Mouse (Mus musculus) olfactory bulb, adult 2 months (tissue): ENCODE results near the gene Selenbp1.

Source experiments
- CTCF ChIP-seq: fragments of 200-500 bp; IDR thresholded peaks from 2 replicates; pipeline ENCODE4 v1.5.1; 2012; ENCODE audit warnings: low read depth, mild to moderate bottlenecking, low read length, moderate library complexity; ENCODE audit not compliant: insufficient read depth
- POLR2A ChIP-seq: fragments of 200-500 bp; IDR thresholded peaks from 2 replicates; pipeline ENCODE4 v1.6.1; 2012; ENCODE audit warnings: mild to moderate bottlenecking, low read depth, low read length, moderate library complexity; ENCODE audit not compliant: insufficient read depth

DNA sequence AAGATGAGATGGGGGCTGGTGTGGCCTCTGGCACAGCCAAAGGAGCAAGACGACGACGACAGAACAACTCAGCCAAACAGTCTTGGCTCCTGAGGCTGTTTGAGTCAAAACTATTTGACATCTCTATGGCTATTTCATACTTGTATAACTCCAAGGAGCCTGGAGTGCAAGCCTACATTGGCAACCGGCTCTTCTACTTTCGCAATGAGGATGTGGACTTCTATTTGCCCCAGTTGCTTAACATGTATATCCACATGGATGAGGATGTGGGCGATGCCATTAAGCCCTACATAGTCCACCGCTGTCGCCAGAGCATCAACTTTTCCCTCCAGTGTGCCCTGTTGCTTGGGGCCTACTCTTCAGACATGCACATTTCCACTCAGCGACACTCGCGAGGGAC, 51.5 kb downstream of the Selenbp1 start:
- TF ChIP-seq CTCF (no peak), POLR2A (no peak)
